Mouse (Mus musculus): ENCODE data around the gene Cemip.

- TF ChIP-seq POLR2A (IDR thresholded peaks at IDR 0.05; ENCODE audit: insufficient read depth, low read depth, low read length) (no peak), CTCF (IDR thresholded peaks at IDR 0.05) (no peak)
These were observed 164.7 kb downstream of the Cemip start for GRCm38 (mm10) chr7:83921637-83922036.
